ENCODE assay signal across 14 mouse cellular contexts in genomic region chr1:54729316-54729715, GRCm38 (mm10).
A peak's percentile ranks its signal among the peaks of the same experiment; 100 is the strongest.
DNase-seq lines count a peak whose midpoint lies in the region; ATAC-seq and TF ChIP-seq lines count a peak whose summit lies in the region.
"Had no signal": no experiment of that assay in that cellular context is flagged by ENCODE, and none has a peak within 500 bp of the region (broad histone marks: within the 10 kb centered on the region; RNA-seq: fewer than 3 reads in every experiment).

No protein-coding gene starts in this region.

- TF ChIP-seq CTCF in heart, adult 2 months (IDR thresholded peaks at IDR 0.05): no peak

- TF ChIP-seq POLR2A in heart, adult 2 months (IDR thresholded peaks at IDR 0.05; ENCODE audit: insufficient read depth, low read depth, low read length): no peak
- TF ChIP-seq POLR2A in myocyte (IDR thresholded peaks at IDR 0.05; ENCODE audit: insufficient read length, low read depth): no peak

- no peak overlapping the region for H3ac ChIP-seq in myocyte (ENCODE audit: control insufficient read depth, insufficient read length)

- ATAC-seq in megakaryocyte, adult 5-6 weeks (ENCODE audit: poor library complexity, severe bottlenecking): no peak

- H3K4me3 ChIP-seq in heart, adult 2 months: no peak overlapping the region
- no peak overlapping the region for H3K4me3 ChIP-seq in heart, embryonic 10.5 days
- no peak overlapping the region for H3K4me3 ChIP-seq in myocyte
- H3K4me3 ChIP-seq: forebrain, embryonic 10.5 days; hindbrain, embryonic 15.5 days had no signal

- no peak overlapping the region for H3K9ac ChIP-seq in heart, adult 2 months (ENCODE audit: low read depth, low read length)
- H3K9ac ChIP-seq: hindbrain, embryonic 15.5 days had no signal

- H3K9me3 ChIP-seq in heart, embryonic 10.5 days: no peaks in the 10 kb centered on the region
- H3K9me3 ChIP-seq: forebrain, embryonic 10.5 days; hindbrain, embryonic 15.5 days had no signal

- H3K4me2 ChIP-seq in myocyte (ENCODE audit: low read depth): no peak overlapping the region
- H3K4me2 ChIP-seq: hindbrain, embryonic 15.5 days had no signal

- H3K79me2 ChIP-seq in heart, adult 2 months (replicated peaks; ENCODE audit: control insufficient read depth, insufficient read depth, low read length): no peaks in the 10 kb centered on the region
- H3K79me2 ChIP-seq in myocyte (ENCODE audit: control insufficient read depth, insufficient read depth): no peaks in the 10 kb centered on the region

- H3K27me3 ChIP-seq in heart, adult 2 months (ENCODE audit: control insufficient read depth, insufficient read depth, low read length): no peaks in the 10 kb centered on the region
- H3K27me3 ChIP-seq in heart, embryonic 10.5 days (ENCODE audit: insufficient read depth, poor library complexity, severe bottlenecking): no peaks in the 10 kb centered on the region
- no peaks in the 10 kb centered on the region for H3K27me3 ChIP-seq in myocyte (ENCODE audit: control insufficient read depth, insufficient read depth, insufficient read length)
- H3K27me3 ChIP-seq: hindbrain, embryonic 15.5 days had no signal

- intact Hi-C loops in heart, adult 2 months (cut with DNase I): no loop called here
- intact Hi-C loops in heart, postnatal 25 days (cut with DNase I): no loop called here
- intact Hi-C loops in left cerebral cortex, postnatal 14 days (cut with DNase I): no loop called here

- H3K36me3 ChIP-seq in heart, adult 2 months (ENCODE audit: control insufficient read depth, insufficient read depth, low read length): 0 out of 2 replicates have a peak, but pooled peaks cover 2% of the 10 kb centered on the region
- H3K36me3 ChIP-seq in heart, embryonic 10.5 days: peaks cover 10% of the 10 kb centered on the region; the same call in 1 of the 2 replicates
- H3K36me3 ChIP-seq in myocyte (ENCODE audit: control insufficient read depth, insufficient read depth): peaks cover 13% of the 10 kb centered on the region

- peak; percentile 45 to 49 for DNase-seq in heart, adult 2 months
- no peak for DNase-seq in heart, embryonic 10.5 days (ENCODE audit: low spot score)
- peak; percentile 49 for DNase-seq in fibroblast of lung, adult 2 months (ENCODE audit: low read depth)
- DNase-seq in heart, postnatal 25 days (ENCODE audit: low spot score): peak; percentile 21
- no peak for DNase-seq in thymus, postnatal 36 days
- no peak for DNase-seq in left cerebral cortex, postnatal 14 days (ENCODE audit: low spot score in 2 of 2)
- DNase-seq: cerebellum, postnatal 10 days; kidney, adult 8-10 months; liver; spleen, adult 18-20 months had no signal

- 85% methylated on average over 5 of the region's 5 CpGs for WGBS in heart, adult 2 months
- 83% methylated on average over 5 of the region's 5 CpGs for WGBS in heart, embryonic 10.5 days

- no peak for TF ChIP-seq EP300 in heart, adult 2 months (IDR thresholded peaks at IDR 0.05; ENCODE audit: insufficient read depth, low read depth, low read length)

- H3K27ac ChIP-seq in heart, adult 2 months: no peak overlapping the region
- no peak overlapping the region for H3K27ac ChIP-seq in heart, embryonic 10.5 days
- H3K27ac ChIP-seq: forebrain, embryonic 10.5 days; hindbrain, embryonic 15.5 days had no signal

- peaks cover 1% of the 10 kb centered on the region; the same call in 1 of the 2 replicates for H3K4me1 ChIP-seq in heart, adult 2 months (ENCODE audit: control insufficient read depth, insufficient read depth, low read length)
- H3K4me1 ChIP-seq in heart, embryonic 10.5 days: no peaks in the 10 kb centered on the region
- H3K4me1 ChIP-seq: forebrain, embryonic 10.5 days had no signal

TF ChIP-seq in myocyte, 11 proteins besides CTCF, POLR2A, EP300 and RAD21:
- no peak for TF ChIP-seq TCF3 (IDR thresholded peaks at IDR 0.05; ENCODE audit: insufficient read length, low read depth)
- peak; percentile 94 for TF ChIP-seq CEBPB (IDR thresholded peaks at IDR 0.05; ENCODE audit: insufficient read depth, poor library complexity, severe bottlenecking)
TF ChIP-seq in myocyte: peak in this region for 1.

Comparison
In these comparisons a context has a peak if more than half of its experiments do, and no peak if none do; other contexts are left out.
1. DNase-seq: peak in heart, adult 2 months (2 of 2), fibroblast of lung, adult 2 months (single experiment) and heart, postnatal 25 days (single experiment); none in heart, embryonic 10.5 days (single experiment), thymus, postnatal 36 days (0 of 2) and left cerebral cortex, postnatal 14 days (0 of 2).